Mouse (Mus musculus) embryonic facial prominence, embryonic 11.5 days (tissue): ENCODE data around the gene Adamtsl1. TPM values are rescaled to one million over a fixed set of nuclear protein-coding genes. Genes with fewer than 3 reads are reported as not detected.

ENCODE experiments used
- ATAC-seq: fragments of 200-750 bp; cut with Nextera tagmentation; replicated peaks from 2 replicates; pipeline ENCODE4 v1.8.0; 2017; ENCODE audit warnings: low read depth; ENCODE audit not compliant: insufficient number of reproducible peaks, low FRiP score, low TSS enrichment
- DNase-seq: peaks from one replicate; pipeline ENCODE4 v3.0.0-alpha.2; 2015; ENCODE audit warnings: low spot score
- H3K27ac ChIP-seq: fragments of 300-500 bp; sonication (generic); replicated peaks from 2 replicates; pipeline ENCODE4 v1.5.1; 2014; ENCODE audit warnings: mild to moderate bottlenecking, low read depth, low read length, control low read depth
- H3K27me3 ChIP-seq: fragments of 300-500 bp; sonication (generic); 2 replicates; pipeline ENCODE4 v1.6.1; 2014; ENCODE audit warnings: mild to moderate bottlenecking, low read length, moderate library complexity, mixed read lengths; ENCODE audit not compliant: control insufficient read depth, insufficient read depth
- H3K36me3 ChIP-seq: fragments of 300-500 bp; sonication (generic); replicated peaks from 2 replicates; pipeline ENCODE4 v1.6.1; 2014; ENCODE audit warnings: low read depth, mild to moderate bottlenecking, low read length, moderate library complexity, mixed read lengths; ENCODE audit not compliant: control insufficient read depth, insufficient read depth
- H3K4me1 ChIP-seq: fragments of 300-500 bp; sonication (generic); 2 replicates; pipeline ENCODE4 v1.6.1; 2014; ENCODE audit warnings: low read length, mixed read lengths; ENCODE audit not compliant: control insufficient read depth, insufficient read depth
- H3K4me2 ChIP-seq: fragments of 300-500 bp; sonication (generic); 2 replicates; pipeline ENCODE4 v1.6.1; 2014; ENCODE audit warnings: low read depth, mild to moderate bottlenecking, control low read depth, low read length, moderate library complexity
- H3K4me3 ChIP-seq: fragments of 300-500 bp; sonication (generic); 2 replicates; pipeline ENCODE4 v1.5.1; 2014; ENCODE audit warnings: low read depth, low read length, control low read depth
- H3K9ac ChIP-seq: fragments of 300-500 bp; sonication (generic); replicated peaks from 2 replicates; pipeline ENCODE4 v1.6.1; 2014; ENCODE audit warnings: mild to moderate bottlenecking, control low read depth, low read length
- H3K9me3 ChIP-seq: fragments of 300-500 bp; sonication (generic); replicated peaks from 2 replicates; pipeline ENCODE4 v1.6.1; 2016; ENCODE audit warnings: mild to moderate bottlenecking, low read length, inconsistent platforms, mixed read lengths; ENCODE audit not compliant: control insufficient read depth
- WGBS: fragments of 180-500 bp; shearing (Covaris S2); extraction: QIAGEN DNeasy Blood & Tissue Kit; methylation state at CpG from one replicate; pipeline ENCODE4 v1.1.7; 2014; 5-methylcytosine and 5-hydroxymethylcytosine counted together
- polyA plus RNA-seq: library from polyadenylated mRNA; unstranded; fragments of >200 nt; fragmentation: Nextera tagmentation; extraction: Ambion mirVana; gene quantifications from 2 replicates; pipeline ENCODE4 v1.2.1, GENCODE M21; 2014

Gene Adamtsl1
- polyA plus RNA-seq, 1 experiment from 2014 or later, result 8.5 TPM

- no peak overlapping the region for H3K27ac ChIP-seq
- DNase-seq, result no peak
- no peak overlapping the region for H3K9ac ChIP-seq
- H3K27me3 ChIP-seq, result no peaks in the 10 kb centered on the region
- H3K9me3 ChIP-seq, result no peaks in the 10 kb centered on the region
- 52% methylated on average over 6 of the region's 6 CpGs for WGBS
- ATAC-seq, result no peak
- H3K4me3 ChIP-seq, result no peak overlapping the region
- no peaks in the 10 kb centered on the region for H3K4me1 ChIP-seq
- H3K4me2 ChIP-seq, result no peak overlapping the region
- no peaks in the 10 kb centered on the region for H3K36me3 ChIP-seq
Measured at GRCm38 (mm10) chr4:85767666-85768065, 253.7 kb downstream of the Adamtsl1 start.

- DNase-seq, result peak; percentile 79
- 19% methylated on average over 5 of the region's 5 CpGs for WGBS
Measured at GRCm38 (mm10) chr4:85768107-85768506, 254.1 kb downstream of the Adamtsl1 start.

GRCm38 (mm10) chr4:85782511-85782910 is 268.5 kb downstream of the Adamtsl1 start:
- H3K9ac ChIP-seq, result no peak overlapping the region
- DNase-seq (no peak), ATAC-seq (no peak)
- no peaks in the 10 kb centered on the region for H3K36me3 ChIP-seq
- H3K4me1 ChIP-seq, result no peaks in the 10 kb centered on the region
- H3K27me3 ChIP-seq, result no peaks in the 10 kb centered on the region
- H3K27ac ChIP-seq, result no peak overlapping the region
- 7% methylated on average over 5 of the region's 5 CpGs for WGBS
- no peaks in the 10 kb centered on the region for H3K9me3 ChIP-seq
- no peak overlapping the region for H3K4me2 ChIP-seq
- H3K4me3 ChIP-seq, result no peak overlapping the region

More at GRCm38 (mm10) chr4:85768107-85768506, 254.1 kb downstream of the Adamtsl1 start:
- Histone ChIP-seq H3K27ac (no peak overlapping the region), H3K9me3 (no peaks in the 10 kb centered on the region), H3K36me3 (no peaks in the 10 kb centered on the region), H3K4me2 (no peak overlapping the region), H3K27me3 (no peaks in the 10 kb centered on the region), H3K4me1 (no peaks in the 10 kb centered on the region), H3K9ac (no peak overlapping the region), H3K4me3 (no peak overlapping the region)
- no peak for ATAC-seq

GRCm38 (mm10) chr4:85783768-85784379 is 269.9 kb downstream of the Adamtsl1 start:
- Histone ChIP-seq H3K4me2 (no peak overlapping the region), H3K36me3 (no peaks in the 10 kb centered on the region), H3K27me3 (no peaks in the 10 kb centered on the region), H3K4me3 (no peak overlapping the region), H3K9ac (no peak overlapping the region), H3K4me1 (no peaks in the 10 kb centered on the region), H3K27ac (no peak overlapping the region), H3K9me3 (no peaks in the 10 kb centered on the region)
- 57% methylated on average over 6 of the region's 6 CpGs for WGBS
- ATAC-seq (no peak), DNase-seq (no peak)

GRCm38 (mm10) chr4:85784428-85784827 is 270.5 kb downstream of the Adamtsl1 start:
- Histone ChIP-seq H3K4me3 (no peak overlapping the region), H3K27me3 (no peaks in the 10 kb centered on the region), H3K27ac (no peak overlapping the region), H3K9me3 (no peaks in the 10 kb centered on the region), H3K4me1 (no peaks in the 10 kb centered on the region), H3K4me2 (no peak overlapping the region), H3K36me3 (no peaks in the 10 kb centered on the region), H3K9ac (no peak overlapping the region)
- DNase-seq, result no peak
- WGBS, result 59% methylated on average over 4 of the region's 4 CpGs
- ATAC-seq, result no peak

- Histone ChIP-seq H3K9ac (no peak overlapping the region), H3K9me3 (no peaks in the 10 kb centered on the region), H3K4me1 (no peaks in the 10 kb centered on the region), H3K27me3 (no peaks in the 10 kb centered on the region), H3K36me3 (no peaks in the 10 kb centered on the region), H3K27ac (no peak overlapping the region), H3K4me3 (no peak overlapping the region), H3K4me2 (no peak overlapping the region)
- DNase-seq, result peak; percentile 54
- ATAC-seq, result no peak
- 53% methylated on average over 2 of the region's 2 CpGs for WGBS
Measured at GRCm38 (mm10) chr4:85790226-85790625, 276.3 kb downstream of the Adamtsl1 start.

GRCm38 (mm10) chr4:85801805-85802204 is 287.8 kb downstream of the Adamtsl1 start:
- Histone ChIP-seq H3K4me1 (no peaks in the 10 kb centered on the region), H3K9me3 (no peaks in the 10 kb centered on the region), H3K4me2 (no peak overlapping the region), H3K4me3 (no peak overlapping the region), H3K27ac (no peak overlapping the region), H3K9ac (no peak overlapping the region), H3K27me3 (no peaks in the 10 kb centered on the region), H3K36me3 (no peaks in the 10 kb centered on the region)
- ATAC-seq (0 out of 2 replicates have a peak, but pooled peaks have one; percentile 78), DNase-seq (peak; percentile 95)
- WGBS, result 7% methylated on average over 8 of the region's 8 CpGs

GRCm38 (mm10) chr4:85814418-85814817 is 300.4 kb downstream of the Adamtsl1 start:
- DNase-seq, result no peak
- Histone ChIP-seq H3K27me3 (no peaks in the 10 kb centered on the region), H3K4me3 (no peak overlapping the region), H3K4me2 (no peak overlapping the region), H3K9ac (no peak overlapping the region), H3K9me3 (no peaks in the 10 kb centered on the region), H3K27ac (no peak overlapping the region), H3K36me3 (no peaks in the 10 kb centered on the region), H3K4me1 (no peaks in the 10 kb centered on the region)
- no peak for ATAC-seq
- WGBS, result 63% methylated on average over 3 of the region's 3 CpGs
